Mouse (Mus musculus) lung, postnatal 10 days (tissue): ENCODE measurements around the gene Piwil4.

Source experiments
- DNase-seq: peaks from one replicate; pipeline ENCODE4 v3.0.0; 2021

Gene Piwil4

DNA sequence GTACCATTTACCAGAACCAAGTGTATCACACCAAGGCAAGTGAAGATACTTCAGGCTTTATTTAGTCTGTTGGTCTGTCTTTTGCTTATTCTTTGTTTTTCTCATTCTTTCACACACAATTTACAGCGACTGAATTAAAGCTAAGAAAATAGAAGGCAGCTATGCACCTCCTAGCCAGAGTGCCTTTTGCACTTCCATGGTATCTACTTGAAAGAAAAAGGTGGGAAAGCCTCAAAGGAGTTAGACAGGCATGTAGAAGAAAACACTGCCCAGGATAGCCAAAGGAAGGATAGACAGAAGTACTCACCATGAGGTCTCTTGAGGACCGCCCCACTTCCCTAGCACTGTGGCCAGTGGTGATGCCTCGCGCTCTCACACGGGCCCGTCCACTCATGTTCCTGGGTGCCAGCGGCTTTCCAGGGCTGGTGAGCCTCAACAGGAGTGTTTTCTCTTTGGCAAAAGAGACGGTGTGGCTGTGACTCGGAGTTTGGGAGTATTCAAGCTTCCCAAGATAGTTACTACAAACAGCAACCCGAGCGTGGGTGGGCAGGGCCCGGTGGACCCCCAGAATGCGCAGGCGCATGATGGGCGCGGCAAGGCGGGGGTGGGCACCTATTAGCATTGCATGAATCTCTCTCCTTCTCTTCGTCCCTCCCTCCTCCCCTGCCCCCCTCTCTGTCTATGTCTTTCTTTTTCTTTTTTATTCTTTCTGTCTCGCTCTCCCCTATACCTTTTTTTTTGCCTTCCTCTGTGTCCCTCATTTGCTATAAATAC is at the start of gene Piwil4:
Gene Piwil4 (minus strand): TSS at position 583 of the 774 bp plus-strand sequence.
- DNase-seq: no peak

DNA sequence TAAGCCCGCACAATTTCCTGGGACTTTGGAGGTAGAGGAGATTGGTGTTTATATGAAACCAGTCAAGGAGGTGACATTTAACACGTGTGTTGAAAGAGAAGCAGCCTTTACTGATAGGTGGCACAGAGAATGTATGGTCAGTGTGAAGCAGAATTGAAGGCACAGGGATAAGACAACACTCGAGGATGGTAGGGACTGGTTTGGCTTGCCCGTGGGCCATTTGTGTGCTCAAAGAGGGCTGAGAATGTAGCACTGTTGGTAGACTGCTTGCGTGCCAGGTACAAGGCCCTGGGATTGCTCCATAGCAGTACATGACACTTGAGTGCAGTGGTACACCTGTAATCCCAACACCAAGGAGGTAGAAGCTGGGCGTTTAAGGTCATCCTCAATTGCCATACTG is 46.8 kb upstream of the Piwil4 start:
- DNase-seq: no peak

DNA sequence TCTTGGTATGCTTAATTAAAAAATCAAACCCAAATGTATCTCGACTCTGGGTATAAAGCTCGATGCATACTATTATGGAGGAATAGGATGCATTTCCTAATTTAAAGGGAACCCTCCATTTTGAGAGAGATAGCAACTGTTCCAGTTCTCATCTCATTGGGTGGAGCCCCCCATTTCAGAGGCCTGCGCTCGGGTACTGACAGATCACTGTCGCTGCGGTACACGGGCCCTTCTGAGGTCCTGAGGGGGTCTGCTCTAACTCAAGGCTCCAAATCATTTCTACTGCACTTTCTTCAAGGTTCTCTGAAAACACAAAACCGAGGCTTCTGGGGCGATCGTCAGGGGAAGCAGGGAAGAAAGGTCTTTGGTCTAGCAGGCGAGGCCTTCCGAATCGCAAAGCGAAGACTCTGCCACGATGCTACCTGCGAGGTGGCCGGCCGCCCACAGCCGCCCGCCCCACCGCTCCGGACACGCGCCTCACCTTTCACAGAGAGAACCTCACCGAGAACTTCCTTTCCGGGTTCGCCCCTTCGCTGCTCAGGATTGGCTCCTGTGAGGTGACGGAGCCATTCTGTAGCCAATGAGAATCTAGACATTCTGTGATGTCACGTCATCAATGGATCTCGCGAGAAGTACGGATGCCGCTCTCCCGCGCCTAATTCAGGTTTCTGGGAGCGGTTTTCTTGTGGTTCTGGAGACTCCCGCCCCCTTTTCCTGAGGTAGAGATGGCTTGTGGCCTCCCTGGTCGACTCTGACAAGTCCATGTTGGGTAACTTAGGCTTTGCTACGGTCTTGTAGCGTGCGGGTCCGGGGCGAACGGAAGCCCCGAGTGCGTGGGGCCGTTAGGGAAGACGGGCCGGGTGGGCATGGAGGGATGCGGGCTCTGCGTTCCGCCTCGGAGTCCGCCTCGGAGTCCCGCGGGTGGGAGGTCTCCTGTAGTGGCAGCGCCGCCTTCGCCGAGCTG is 43.8 kb upstream of the Piwil4 start, which contains the start of the genes Mre11a and Ankrd49:
Gene Mre11a (plus strand): TSS at position 616 of the 964 bp plus-strand sequence.
Gene Ankrd49 (minus strand): TSS at position 818 of the 964 bp plus-strand sequence.
- peak; percentile 96 for DNase-seq

DNA sequence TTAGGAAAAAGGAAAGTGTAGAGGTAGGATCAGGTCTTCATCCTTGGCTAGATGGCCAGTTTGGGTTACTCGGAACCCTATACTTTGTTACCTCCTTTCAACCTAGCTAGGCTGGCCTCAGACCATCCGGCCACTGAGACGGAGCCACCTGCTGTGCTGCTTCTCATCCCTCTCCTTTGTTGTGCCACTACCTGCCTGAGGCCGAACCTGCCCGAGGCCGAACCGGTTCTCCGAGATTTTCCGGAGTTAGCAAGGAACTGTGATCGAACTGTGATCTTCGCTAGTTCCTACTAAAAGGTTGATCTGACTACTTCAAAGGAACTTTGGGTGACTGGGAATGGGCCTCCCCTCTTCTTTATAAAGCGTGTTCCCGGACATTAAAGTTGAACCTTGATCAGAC is 37.8 kb upstream of the Piwil4 start:
- DNase-seq: no peak

DNA sequence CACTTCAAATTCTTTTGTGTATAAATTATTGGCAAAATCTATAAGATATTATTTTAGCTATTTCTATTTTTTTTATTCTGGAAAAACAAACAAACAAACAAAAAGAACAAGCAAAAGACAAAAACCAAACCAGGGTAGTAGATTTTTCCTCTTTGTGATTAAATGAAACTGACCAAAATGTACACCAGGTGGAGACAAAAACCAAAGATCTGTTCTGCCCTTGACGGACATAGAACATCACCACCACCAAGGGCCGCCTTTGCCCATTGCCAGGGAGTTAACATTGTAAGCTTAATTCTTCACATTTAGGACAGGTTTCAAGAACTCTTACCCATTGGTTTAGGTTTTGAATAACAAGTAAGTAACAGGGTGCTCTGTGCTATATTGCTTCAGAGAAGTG is 33.3 kb upstream of the Piwil4 start:
- peak; percentile 14 for DNase-seq

DNA sequence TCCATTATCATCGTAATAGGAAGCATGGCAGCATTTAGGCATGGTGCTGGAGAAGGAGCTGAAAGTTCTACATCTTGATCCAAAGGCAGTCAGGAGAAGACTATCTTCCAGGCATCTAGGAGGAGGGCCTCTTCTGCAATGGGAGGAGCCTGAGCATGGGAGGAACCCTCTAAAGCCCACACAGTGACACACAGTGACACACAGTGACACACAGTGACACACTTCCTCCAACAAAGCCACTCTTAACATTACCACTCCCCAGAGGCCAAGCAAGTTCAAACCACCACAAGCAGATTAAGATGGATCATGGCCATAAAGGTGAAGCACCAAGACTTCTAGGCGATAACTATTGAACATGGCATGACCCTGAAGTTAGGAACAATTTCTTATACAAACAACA is 31.5 kb upstream of the Piwil4 start:
- DNase-seq: no peak

DNA sequence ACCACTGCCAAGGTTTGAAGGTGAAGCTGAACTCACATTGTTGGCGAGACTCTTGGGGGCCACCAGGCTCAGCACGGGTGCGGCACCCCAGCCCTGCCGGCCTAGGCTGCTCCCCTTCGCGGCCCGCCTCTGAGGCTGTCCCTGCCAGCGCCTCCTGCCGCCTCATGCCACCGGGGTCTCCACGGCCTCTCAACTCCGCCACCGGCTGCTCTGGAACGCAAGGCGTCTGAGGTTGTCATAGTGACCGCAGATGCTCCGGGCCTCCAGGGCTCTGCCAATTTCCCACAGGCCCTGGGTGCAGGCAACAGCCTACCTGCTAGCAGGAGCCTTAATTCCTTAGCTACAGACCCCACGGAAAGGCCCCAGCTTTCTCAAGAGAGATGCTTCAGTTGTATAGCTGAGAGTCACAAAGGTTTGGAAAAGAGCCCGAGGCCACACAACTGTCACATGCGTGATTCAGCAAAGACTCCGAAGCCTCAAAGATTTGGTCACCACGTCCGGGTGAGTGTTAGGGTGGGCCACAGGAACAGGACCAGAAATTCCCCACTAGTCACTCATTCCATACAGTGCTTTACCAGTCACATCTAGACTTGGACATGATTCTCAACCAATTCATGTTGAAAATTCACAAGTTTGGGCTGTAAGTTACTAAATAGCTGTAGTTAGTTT is 30.4 kb upstream of the Piwil4 start, which contains the start of gene 1700012B09Rik:
Gene 1700012B09Rik (minus strand): TSS at position 228 of the 669 bp plus-strand sequence.
- no peak for DNase-seq

DNA sequence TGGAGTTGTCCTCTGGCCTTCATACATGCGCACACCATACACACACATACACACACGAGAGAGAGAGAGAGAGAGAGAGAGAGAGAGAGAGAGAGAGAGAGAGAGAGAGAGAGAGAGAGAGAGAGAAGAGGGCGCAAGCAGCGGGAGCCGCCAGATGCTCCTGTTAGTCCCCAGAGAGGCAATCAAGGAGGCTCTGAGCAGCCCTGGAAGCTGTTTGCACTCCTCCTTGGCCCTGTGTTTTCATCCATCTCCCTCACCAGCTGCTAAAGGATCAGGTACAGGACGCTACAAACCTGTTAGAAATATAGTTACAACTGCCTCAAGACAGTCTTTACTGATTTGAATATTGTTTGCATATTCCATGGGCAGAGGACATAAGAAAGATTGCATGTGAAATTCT is 29.3 kb upstream of the Piwil4 start:
- no peak for DNase-seq

DNA sequence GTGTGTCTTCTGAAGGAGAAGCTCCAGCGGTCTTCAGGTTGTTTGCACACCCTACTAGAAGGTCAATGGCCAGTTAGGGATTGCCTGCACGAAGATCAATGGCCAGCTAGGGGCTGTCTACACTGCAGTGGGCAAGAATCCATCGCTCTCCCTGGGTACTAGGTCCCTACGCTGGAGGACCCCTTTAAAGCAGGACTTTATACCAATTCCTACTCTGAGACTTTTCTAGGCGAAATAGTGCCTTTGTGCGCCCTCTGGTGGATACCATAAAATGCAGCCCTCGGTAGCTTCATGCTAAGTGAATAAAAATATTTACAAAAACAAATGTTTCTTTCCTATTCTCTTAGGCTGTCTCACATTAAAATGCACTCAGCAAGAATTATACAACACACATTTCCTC is 24.2 kb upstream of the Piwil4 start:
- peak; percentile 62 for DNase-seq

DNA sequence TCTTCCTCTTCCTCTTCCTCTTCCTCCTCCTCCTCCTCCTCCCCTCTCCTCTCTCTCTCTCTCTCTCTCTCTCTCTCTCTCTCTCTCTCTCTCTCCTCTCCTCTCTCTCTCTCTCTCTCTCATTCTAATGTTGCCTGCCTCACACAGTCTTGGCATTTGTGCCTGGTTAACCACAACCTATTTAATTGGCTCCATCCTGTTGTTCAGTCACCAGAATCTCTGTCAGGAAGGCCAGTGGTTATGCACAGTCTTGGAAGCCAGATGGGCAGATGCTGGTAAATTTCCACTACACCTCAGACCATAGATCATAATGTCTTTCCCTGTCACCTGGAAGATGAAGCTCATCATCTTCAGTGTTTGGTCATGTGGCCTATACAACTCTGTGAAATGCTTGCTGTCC is 18.7 kb upstream of the Piwil4 start:
- no peak for DNase-seq

DNA sequence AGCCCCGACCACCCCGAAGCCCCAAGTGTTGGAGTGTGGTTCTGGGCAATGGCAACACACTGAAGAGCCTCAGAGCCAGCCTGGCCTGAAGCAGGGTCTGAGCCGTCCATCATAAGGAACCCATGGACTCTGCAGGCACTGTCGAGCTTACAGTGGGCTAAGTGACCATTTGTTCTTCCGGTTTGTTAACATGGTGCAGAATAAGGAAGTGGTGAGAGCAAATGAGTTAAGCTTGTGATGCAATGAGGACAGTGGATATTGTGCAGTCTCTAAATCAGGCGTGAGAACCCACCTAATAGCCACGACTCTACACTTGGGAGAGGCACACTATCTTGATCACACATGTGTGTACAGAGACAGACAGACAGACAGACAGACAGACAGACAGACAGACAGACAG is 18.1 kb upstream of the Piwil4 start:
- DNase-seq: no peak

DNA sequence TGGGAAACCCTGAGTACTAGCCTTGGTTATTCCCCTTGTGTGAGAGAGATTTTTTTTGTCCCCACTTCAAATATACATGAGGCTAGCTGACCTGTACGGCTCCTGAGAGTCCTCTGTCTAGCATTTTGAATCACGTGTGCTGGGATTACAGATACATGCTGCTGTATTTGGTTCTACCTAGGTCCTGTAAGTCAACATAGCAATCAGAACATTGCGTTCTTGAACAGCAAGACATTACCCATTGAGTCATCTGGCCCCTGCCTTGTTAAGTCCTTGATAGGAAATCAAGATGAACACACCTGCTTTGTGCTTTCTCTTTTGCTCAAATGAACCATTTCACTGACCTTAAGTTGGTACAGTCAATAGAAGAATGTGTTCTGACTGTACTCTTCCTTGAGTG is 13.9 kb upstream of the Piwil4 start:
- no peak for DNase-seq

DNA sequence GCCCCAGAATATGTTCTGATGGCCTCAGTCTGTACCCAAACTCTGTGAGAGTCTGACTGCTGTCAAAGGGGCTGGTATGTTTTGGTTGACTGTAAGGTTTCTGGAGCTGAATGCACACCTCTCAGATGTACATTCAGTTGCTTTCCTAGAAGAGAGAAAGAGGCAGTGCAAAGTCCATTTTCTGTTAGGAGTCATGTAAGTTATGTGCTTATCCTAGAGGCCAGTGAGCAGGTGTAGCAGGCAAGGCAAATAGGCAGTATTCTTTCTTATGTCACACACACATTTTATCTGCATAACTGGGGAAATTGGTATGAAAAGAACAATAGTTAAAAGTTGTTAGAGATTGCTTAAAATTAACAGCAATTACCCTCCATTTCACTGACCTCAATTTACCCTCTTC is 13.4 kb upstream of the Piwil4 start:
- DNase-seq: no peak

DNA sequence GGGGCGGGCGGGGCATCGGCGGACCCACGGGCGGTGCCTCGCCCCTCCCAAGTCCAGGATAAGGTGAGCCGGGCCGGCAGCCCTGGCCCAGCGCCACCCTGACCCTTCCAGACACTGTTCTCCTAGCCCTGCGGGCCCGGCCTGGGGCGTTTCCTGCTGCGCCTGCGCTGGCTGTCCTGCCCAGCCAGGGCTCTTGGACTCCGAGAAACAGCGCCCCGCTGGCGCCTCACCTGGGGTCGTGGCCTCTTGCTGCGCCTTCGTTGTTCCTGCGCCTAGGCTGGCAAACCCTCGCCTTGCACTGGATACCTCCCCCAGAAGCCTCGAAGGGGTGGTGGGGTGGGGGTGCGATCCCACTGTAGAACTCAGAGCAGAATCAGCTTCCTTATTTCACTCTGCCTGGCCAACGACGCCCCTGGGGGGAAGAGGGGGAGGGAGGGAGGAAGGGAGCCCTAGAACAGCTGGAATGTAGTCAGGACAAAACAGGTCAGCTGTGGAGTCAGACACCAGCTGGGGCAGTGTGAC is 11.5 kb upstream of the Piwil4 start, which contains the start of gene Fut4:
Gene Fut4 (minus strand): TSS at position 393 of the 522 bp plus-strand sequence.
- peak; percentile 72 for DNase-seq

DNA sequence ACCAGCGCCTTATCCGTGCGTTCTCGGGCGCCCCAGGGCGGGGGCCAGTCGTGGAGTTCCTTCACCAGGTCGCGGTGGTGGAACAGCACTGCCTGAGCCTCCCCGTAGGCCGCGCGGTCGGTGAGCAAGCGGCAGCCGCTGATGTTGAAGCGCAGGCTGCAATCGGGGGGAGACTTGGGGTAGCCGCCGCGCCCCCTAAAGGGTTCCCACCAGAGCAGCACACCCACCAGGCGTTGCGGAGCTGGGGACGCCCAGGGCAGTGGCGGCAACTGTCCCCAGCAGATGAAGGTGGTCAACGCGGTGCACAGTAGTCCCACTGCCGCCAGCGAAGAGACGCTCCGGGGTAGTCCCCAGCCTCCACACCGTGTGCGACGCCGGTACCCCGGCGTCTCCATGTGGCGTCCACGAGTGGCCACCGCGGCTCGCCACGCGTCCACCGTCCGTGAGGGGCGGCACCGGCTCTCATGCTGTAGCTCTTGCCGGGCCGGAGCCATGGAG is 11.0 kb upstream of the Piwil4 start:
- DNase-seq: peak; percentile 30

DNA sequence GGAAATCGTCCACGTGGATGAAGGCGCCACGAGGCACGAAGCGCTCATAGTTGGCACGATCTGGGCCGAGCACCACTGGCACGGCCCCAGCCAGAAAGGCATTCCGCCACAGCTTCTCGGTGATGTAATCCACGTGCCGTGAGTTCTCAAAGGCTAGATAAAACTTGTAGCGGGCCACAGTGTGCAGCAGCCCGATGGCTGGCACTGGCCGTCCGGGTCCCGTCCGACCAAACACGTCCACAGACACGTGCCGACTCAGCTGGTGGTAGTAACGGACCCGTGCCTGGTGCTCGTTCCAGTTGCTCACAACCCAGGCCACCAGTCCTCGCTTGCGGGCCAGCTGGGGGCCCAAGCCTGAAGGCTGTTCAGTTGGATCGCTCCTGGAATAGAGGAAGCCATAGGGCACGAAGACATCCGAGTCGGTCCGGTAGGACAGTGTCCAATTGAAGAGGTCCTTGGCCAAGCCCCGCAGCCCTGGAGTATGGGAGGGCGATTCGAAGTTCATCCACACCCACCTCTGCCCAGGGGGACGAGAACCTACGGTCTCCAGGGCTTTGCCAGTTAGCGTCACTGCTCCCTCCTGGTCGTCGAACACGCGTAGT is 10.5 kb upstream of the Piwil4 start:
- peak; percentile 16 for DNase-seq

DNA sequence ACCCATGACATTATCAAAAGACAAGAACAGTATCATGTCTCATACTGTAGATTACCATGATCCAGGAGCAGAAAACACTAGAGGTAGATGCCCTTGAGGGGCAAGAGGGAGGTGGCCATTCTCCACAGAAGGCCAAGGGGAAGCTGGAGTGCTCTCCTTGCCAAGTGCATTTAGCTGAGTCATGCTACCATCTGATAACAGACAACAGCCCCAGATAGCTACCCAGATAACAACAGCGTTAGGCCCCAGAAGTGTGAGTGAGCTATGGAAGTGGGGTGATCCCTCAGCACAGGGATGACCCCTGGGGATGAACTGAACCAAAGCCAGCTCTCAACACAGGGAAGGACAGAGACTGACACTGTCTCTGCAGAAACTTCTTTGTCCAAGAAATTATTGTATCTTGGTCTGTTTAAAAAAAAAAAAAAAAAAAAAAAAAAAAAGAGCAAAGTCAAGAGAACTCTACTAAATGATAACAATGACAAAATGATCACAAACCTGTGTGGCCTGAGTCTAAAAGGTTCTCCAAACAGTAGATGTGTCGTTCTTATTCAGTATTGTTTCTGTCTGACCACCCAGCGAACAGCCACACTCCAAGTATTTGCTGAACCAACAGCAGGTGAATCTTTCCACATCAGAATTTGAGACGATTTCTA is 909 bp downstream of the Piwil4 start:
- DNase-seq: no peak

DNA sequence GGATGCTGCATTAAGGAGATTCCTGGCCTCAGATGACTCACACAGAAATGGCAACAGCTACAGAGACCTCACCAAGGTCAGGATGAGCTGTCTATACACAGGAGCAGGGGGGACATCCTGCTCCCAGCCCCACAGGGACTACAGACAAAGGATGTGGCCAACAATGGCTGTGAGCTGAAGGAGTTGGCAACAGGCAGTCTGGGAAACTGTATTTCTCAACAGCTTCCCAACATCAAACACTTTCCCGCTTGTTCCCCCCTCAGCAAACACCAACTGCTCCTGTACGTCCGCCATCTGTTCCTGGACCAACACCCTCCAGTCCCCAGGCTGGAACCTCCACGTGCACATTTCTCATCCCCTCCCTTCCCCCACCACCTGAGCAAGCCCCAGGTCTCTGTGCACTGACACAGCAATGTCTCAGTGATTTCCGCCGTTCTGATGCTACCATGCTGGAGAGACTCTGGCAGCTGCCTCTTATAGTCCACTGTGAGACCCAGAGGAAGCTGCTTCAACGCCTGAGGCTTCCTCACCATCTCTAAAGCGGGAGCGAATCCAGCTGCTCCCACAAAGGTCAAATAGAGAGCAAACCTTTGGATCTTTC is 9.5 kb downstream of the Piwil4 start:
- DNase-seq: peak; percentile 45

DNA sequence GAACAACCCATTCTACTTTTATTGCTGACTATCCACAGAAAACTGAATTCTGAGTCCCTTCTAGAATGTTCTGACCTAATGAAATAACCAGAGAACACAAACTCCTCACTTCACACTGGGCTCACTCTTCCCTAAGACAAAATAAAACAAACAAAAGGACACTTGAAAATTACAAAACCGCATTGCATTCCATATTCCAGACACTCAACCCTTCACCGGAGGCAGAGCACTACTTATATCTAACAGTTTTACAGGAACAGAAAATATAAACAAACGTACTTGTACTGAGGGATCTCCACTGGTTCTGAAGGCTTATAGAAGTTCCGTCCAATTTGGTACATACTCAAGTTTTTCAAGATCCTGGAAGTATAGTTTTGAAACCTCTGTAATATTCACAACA is 12.2 kb downstream of the Piwil4 start:
- no peak for DNase-seq

DNA sequence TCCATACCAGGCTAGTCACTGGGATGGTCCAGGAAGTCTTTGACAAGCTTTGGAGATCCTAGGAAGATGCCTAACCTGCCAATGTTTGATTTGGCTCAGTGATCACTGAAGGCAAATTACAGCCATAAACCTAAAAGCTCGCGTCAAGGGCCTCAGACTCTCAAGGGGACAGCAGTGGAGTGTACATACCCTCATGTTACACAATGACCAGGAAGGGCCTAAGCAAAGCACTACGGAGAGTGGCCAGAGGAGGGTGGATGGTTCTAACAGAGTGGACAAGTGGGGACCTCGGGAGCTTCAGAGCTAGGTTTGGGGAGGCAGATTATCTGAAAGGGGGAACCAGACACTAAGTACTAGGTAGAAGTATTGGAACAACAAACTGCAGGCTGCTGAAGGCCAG is 13.9 kb downstream of the Piwil4 start:
- no peak for DNase-seq

DNA sequence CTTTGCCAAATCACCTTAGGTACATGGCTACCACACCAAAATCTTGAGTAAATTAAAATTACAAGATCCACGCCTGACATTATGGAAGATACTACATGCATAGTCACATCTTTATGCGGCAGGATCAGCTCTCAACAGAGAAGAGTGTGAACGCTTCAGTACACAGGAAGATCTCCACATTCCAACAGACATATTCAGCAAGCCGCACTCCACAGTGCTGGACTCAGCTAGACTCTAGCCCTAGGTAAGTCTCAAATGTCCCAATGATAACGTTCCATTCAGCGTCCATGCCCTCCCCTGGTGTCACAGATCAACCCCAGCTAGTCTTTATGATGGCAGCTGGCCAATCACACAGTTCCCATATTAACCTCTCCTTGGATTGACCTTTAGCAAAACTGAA is 14.5 kb downstream of the Piwil4 start:
- no peak for DNase-seq
